Mouse (Mus musculus): ENCODE data around the gene Dcp1a.
"Not testable (repeated sequence)": the region's sequence is repeated elsewhere in the genome, so short reads cannot be mapped to it uniquely, and the experiment has no call there.

Dcp1a gene

GRCm38 (mm10) chr14:30519323-30519722 lies 40.0 kb downstream of the Dcp1a start:
- DNase-seq (ENCODE audit: low spot score): no peak

GRCm38 (mm10) chr14:30523356-30523755 lies 44.0 kb downstream of the Dcp1a start:
- DNase-seq (ENCODE audit: low spot score): no peak

GRCm38 (mm10) chr14:30528392-30528791 lies 49.1 kb downstream of the Dcp1a start:
- DNase-seq (ENCODE audit: low spot score): no peak

- no peak for DNase-seq (ENCODE audit: low spot score)
Observed at GRCm38 (mm10) chr14:30528961-30529360, 49.6 kb downstream of the Dcp1a start.

- DNase-seq (ENCODE audit: low spot score): no peak
Observed at GRCm38 (mm10) chr14:30529454-30529853, 50.1 kb downstream of the Dcp1a start.

- no peak for DNase-seq (ENCODE audit: low spot score)
Observed at GRCm38 (mm10) chr14:30530726-30531269, 51.5 kb downstream of the Dcp1a start.

GRCm38 (mm10) chr14:30531431-30531830 lies 52.1 kb downstream of the Dcp1a start:
- DNase-seq (ENCODE audit: low spot score): no peak

GRCm38 (mm10) chr14:30531896-30532295 lies 52.6 kb downstream of the Dcp1a start:
- DNase-seq (ENCODE audit: low spot score): no peak

GRCm38 (mm10) chr14:30533780-30534450 lies 54.6 kb downstream of the Dcp1a start:
- DNase-seq (ENCODE audit: low spot score): no peak

- peak; percentile 59 for DNase-seq (ENCODE audit: low spot score)
Observed at GRCm38 (mm10) chr14:30541541-30541940, 62.2 kb downstream of the Dcp1a start.

- DNase-seq (ENCODE audit: low spot score): not testable (repeated sequence)
Observed at GRCm38 (mm10) chr14:30543331-30543730, 64.0 kb downstream of the Dcp1a start.

- DNase-seq (ENCODE audit: low spot score): peak; percentile 81
Observed at GRCm38 (mm10) chr14:30548131-30548720, 68.9 kb downstream of the Dcp1a start, which contains the start of gene Tkt. Gene Tkt, plus strand, starts transcription at chr14:30548359.

GRCm38 (mm10) chr14:30548965-30549776 lies 69.8 kb downstream of the Dcp1a start:
- peak; percentile 92 for DNase-seq (ENCODE audit: low spot score)

- no peak for DNase-seq (ENCODE audit: low spot score)
Observed at GRCm38 (mm10) chr14:30549777-30550149, 70.4 kb downstream of the Dcp1a start.

- peak; percentile 72 for DNase-seq (ENCODE audit: low spot score)
Observed at GRCm38 (mm10) chr14:30550232-30551070, 71.1 kb downstream of the Dcp1a start.

- DNase-seq (ENCODE audit: low spot score): no peak
Observed at GRCm38 (mm10) chr14:30551509-30551908, 72.2 kb downstream of the Dcp1a start.

GRCm38 (mm10) chr14:30551981-30552380 lies 72.6 kb downstream of the Dcp1a start:
- DNase-seq (ENCODE audit: low spot score): no peak

GRCm38 (mm10) chr14:30553185-30553584 lies 73.8 kb downstream of the Dcp1a start:
- no peak for DNase-seq (ENCODE audit: low spot score)

- no peak for DNase-seq (ENCODE audit: low spot score)
Observed at GRCm38 (mm10) chr14:30556651-30557050, 77.3 kb downstream of the Dcp1a start.

- no peak for DNase-seq (ENCODE audit: low spot score)
Observed at GRCm38 (mm10) chr14:30557730-30558129, 78.4 kb downstream of the Dcp1a start.

- DNase-seq (ENCODE audit: low spot score): no peak
Observed at GRCm38 (mm10) chr14:30559321-30559850, 80.1 kb downstream of the Dcp1a start.
